Mouse (Mus musculus): ENCODE measurements at regions not wholly inside any gene's neighbourhood (a gene's known extent, or its start where the extent isn't known, plus 50 kb on each side); places are given as distances from the start of the nearest gene placed in this dataset.
A peak's percentile ranks its signal among the peaks of the same experiment; 100 is the strongest.

GRCm38 (mm10) chr19:21068381-21068780 lies 114.4 kb upstream of the Tmc1 start:
- no peak for DNase-seq

GRCm38 (mm10) chr19:21066432-21067113 lies 112.6 kb upstream of the Tmc1 start:
- DNase-seq: no peak

DNA sequence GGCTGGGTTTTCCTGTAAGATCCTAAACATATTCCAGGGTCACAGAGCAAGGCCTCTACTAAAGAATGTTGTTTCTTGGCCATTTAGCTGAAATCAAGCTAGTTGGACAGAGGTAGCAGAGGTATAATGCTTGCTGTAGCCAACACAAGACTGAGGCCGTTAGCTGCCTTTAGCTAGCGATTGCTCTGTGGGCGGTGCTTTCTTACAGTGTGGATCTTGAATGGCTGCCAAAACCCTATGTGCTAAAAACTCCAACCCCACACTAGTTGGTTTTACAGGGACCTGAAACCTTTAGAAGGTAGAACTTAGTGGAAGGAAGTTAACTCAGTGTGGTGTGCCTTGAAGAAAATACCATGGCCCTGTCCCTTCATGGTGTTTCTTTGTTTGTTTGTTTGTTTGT lies 110.9 kb upstream of the Tmc1 start:
- DNase-seq: no peak

DNA sequence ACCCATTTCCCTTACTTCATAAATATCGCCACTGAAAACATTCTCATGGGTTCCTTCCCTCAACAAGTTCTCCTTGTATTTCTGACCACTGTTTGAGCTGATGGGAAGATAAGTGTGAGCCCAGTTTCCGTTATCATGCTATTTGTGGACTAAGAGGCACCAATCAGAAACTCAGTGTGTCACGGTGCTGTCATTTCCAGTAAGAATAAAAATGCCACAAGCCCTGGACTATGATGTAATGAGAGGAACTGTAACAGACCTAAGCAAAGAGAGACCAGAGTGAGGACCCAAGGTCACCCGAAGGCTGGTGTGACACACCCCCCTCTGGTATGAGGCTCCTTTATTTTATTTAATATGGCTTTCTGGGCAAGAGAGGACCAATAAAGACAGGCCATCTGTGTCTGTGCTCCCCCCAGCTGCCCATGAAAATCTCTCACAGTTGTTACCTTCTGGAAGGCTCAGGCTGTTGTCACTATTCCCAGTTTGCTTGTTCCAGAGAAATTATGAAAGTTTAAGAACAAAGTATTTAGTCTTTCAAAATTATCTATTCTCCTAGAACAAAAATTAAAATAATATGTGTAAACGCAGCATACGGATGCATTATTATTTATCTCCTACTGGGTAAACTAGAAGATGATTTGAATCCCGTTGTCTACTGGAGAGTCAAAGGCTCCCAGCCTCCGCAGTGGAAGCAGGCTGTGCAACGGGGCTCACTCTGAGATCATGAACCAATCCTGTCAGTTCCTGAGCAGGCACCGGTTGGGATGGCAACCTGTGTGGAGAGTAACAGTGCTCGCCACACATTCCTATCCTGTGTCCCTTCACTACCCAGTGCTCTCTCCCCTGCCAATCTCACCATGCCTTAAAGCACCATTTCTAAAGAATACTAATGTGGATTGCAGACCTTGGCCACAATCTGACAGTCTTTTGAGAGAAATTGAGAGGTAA lies 99.9 kb upstream of the Tmc1 start:
- DNase-seq: no peak

GRCm38 (mm10) chr19:21052771-21053170 lies 98.8 kb upstream of the Tmc1 start:
- no peak for DNase-seq

DNA sequence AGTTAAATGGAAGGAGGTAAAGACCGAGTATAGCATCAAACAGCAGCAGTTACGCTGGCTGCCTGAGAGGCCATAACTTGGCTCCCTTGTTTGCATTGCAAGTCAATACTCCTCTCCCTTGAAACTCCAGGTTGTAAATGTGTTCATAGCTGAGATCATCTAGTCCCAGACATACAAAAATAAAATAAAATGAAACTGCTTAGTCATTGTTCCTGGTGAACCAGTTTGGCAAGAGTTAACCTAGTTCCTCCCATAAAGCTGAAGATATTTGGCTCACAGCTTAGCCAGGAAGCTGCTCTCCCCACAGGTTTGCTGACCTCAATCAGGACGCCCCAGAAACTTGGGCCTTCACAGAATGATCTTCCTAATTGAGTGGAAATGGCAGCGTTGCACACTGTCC lies 97.9 kb upstream of the Tmc1 start:
- DNase-seq: no peak

DNA sequence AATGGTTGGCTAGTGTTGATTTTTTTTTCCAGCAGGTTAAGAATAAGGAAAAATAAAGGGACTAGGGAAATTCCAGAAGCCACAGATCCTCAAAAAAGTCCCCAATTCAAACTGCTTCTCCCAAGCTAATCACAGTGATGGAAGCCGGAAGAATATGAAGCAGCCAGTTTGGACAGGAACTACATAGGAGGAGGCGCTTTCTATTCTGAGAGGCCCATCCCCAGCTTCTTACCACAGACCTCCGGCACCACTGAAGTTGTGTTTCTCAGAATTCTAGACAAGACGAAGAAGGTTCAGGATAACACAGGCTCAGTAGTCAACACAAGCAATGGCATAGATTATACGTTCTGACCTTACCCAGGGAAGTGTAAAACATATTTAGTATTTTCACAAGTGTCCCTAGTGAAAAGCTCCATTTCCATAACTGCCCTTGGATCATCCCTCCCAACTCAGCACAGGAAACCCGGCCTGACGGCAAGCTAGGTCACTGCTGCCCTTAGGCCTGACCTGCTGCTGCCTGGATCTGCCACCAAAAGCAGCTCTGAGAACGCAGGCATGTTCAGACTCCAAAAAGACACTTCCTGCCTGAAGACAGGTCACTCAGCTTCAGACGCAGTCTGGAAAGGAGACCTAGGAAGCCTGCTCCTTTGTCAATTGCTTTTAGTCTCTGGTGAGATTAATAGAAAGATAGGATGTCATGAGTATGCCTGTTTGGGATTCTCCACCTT lies 97.2 kb upstream of the Tmc1 start:
- DNase-seq: no peak

- no peak for DNase-seq
These were observed 95.3 kb upstream of the Tmc1 start for GRCm38 (mm10) chr19:21049301-21049700.

DNA sequence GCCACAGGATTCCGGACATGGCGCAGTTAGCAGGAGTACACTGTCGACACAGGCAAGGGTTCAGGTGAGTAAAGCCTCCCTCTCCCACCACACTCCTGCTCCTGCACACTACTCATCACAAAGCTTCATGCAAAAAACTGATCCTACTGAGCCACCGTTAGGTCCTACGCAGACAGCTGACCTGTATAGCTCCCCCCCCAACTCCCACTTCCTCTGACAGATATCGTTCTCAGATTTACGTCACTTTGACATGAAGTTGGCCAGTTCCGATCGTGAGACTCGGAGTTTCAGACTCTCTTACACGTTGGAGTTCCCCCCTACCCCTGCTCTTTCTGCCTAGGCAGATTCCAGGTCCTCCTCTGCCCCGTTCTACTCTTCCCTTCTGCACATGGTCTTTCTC lies 91.6 kb upstream of the Tmc1 start:
- DNase-seq: no peak

DNA sequence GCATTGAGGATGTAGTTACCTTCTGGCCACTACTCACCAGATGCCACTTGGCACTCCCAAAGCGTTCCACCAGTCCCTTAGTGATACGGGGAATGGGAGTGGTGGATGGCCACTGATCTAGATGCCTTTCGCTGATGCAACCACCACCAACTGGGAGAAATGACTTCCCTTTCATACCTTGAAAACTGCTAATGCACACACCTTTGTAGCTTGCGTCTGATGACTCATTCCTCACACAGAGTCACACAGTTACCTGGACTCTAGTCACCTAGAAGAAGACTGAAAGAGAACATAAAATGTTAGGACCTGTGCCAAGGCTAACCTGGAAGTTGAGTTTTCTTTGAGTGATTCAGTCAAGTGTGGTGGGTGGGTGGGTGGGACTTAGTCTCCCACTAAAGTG lies 90.0 kb upstream of the Tmc1 start:
- no peak for DNase-seq

DNA sequence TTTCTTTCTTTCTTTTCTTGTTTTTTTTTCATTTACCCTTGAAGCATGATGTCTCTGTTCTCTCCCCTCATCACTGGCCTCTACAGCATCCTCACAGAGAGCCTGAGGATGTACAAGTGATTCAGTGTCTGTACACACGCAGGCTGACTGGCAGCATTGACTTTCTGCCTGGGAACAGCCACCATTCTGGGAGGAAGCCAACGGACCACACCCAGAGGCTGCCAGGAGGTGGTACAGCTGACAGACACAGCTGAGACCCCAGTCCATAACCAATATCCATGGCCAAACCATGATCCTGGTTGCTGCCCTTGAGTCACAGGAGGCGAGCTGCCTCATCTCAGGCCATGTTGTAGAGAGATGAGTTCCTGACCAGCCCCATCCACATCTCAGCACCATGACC lies 88.5 kb upstream of the Tmc1 start:
- no peak for DNase-seq

DNA sequence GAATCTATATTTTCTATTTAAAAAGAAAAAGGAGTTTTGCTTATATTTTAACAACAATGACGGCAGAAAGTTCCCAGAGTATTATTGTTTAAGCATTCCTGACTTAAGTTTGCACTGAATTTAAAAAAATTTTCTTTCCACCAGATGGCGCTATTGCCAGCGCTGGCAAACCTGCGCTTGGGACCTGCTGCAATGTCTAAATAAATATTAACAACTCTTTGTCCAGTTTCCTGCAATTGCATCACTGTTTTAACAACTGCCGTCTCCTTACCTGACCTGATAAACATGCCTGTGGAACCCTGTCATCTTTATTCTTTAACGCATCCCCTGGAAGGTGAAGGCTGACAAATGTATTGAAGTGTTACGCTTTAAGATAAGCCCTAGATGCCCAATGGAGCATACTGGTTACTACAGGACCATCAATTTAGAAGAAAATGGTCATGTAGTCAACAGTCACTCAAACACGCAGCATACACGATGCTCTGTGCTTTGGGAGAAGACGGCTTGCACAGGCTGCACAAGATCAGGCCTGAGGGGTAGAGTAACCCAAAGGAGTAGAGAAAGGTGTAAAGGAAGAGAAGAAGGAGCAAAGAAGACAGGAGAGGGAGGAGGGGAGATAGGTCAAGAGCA lies 83.6 kb upstream of the Tmc1 start:
- DNase-seq: peak; percentile 51

- peak; percentile 64 for DNase-seq
These were observed 82.8 kb upstream of the Tmc1 start for GRCm38 (mm10) chr19:21036507-21037425.

- DNase-seq: no peak
These were observed 81.5 kb upstream of the Tmc1 start for GRCm38 (mm10) chr19:21035505-21035904.

GRCm38 (mm10) chr19:21033991-21034390 lies 80.0 kb upstream of the Tmc1 start:
- no peak for DNase-seq

GRCm38 (mm10) chr19:21032558-21032957 lies 78.6 kb upstream of the Tmc1 start:
- no peak for DNase-seq

GRCm38 (mm10) chr19:21031768-21032308 lies 77.8 kb upstream of the Tmc1 start:
- no peak for DNase-seq

- no peak for DNase-seq
These were observed 77.0 kb upstream of the Tmc1 start for GRCm38 (mm10) chr19:21030971-21031370.

GRCm38 (mm10) chr19:21028981-21029380 lies 75.0 kb upstream of the Tmc1 start:
- DNase-seq: no peak

DNA sequence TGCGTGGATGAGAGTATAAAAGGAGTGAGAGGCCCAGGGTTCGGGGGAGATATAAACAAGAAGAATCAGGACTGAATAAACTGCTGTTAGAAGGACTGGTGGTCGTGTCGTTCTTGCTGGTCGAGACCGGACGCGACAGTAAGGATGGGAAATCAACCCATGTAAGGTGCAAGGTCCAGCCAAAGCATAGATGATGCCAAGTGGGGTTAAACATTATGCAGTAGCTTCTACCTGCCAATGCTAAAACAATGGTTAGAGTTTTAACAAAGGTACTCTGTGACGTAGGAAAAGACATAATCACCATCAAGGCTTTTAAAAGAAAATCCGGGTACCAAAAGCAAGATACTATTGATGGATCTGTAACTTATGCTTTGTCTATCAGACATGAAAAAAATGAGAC lies 58.4 kb upstream of the Tmc1 start:
- no peak for DNase-seq

- no peak for DNase-seq
These were observed 55.6 kb upstream of the Tmc1 start for GRCm38 (mm10) chr19:21009607-21010006.

Data from heart, postnatal 4 days (tissue).